Mouse (Mus musculus) left cerebral cortex, postnatal 10 days (tissue): ENCODE measurements around the gene Jph4. TPM values are rescaled to one million over a fixed set of nuclear protein-coding genes. Genes with fewer than 3 reads are reported as not detected.

Source experiments
- DNase-seq, 2 experiments: peaks; one replicate each; pipeline ENCODE4 v3.0.0; 2021 to 2022; ENCODE audit warnings: low spot score in 2 of 2, mixed read lengths in 1 of 2; ENCODE audit errors: extremely low spot score in 1 of 2
- intact Hi-C: fragments of 180-260 bp; cut with DNase I; formaldehyde crosslinking; loops from one replicate; pipeline ENCODE4 v1.15.1; 2025
- total RNA-seq, 2 experiments: library from RNA; stranded (reverse); gene quantifications; 2 replicates each; pipeline ENCODE4 v1.2.3; 2021

Gene Jph4
- total RNA-seq, 2 experiments from 2014 or later = 368 to 375 TPM

DNA sequence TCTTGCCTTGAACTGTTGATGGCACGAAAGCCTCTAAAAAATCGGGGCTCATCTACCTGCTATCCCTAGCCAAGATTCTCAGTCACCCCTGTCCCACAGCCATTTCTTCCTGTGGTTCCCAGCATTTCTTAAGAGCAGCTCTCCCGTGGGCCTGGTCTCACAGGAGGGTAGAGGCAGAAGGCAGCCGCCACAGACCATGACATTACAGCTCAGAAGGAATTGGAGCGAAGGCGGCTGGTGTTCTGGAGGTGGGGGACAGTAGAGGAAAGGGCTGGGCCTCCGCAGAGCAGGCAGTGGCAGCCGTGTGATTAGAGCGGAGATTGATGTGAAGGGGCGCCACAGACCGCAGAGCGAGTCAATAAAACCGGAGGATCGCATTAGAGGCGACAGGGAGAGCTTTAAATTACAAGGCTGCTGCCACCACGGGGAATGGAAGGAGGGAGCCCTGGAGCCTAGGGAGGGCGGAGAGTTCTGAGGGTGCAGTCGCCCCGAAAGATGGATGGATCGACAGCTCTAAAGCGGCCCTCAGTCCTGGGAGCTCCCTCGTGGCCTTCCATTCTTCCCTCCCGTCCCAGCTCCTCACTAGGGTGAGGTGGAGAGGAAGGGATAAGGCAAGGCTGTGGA lies 38.3 kb downstream of the Jph4 start:
- DNase-seq = no peak
- intact Hi-C loops = loop anchor here (5.0 kb wide), 1 partner anchor 51 kb away; no protein-coding TSS in a partner anchor

DNA sequence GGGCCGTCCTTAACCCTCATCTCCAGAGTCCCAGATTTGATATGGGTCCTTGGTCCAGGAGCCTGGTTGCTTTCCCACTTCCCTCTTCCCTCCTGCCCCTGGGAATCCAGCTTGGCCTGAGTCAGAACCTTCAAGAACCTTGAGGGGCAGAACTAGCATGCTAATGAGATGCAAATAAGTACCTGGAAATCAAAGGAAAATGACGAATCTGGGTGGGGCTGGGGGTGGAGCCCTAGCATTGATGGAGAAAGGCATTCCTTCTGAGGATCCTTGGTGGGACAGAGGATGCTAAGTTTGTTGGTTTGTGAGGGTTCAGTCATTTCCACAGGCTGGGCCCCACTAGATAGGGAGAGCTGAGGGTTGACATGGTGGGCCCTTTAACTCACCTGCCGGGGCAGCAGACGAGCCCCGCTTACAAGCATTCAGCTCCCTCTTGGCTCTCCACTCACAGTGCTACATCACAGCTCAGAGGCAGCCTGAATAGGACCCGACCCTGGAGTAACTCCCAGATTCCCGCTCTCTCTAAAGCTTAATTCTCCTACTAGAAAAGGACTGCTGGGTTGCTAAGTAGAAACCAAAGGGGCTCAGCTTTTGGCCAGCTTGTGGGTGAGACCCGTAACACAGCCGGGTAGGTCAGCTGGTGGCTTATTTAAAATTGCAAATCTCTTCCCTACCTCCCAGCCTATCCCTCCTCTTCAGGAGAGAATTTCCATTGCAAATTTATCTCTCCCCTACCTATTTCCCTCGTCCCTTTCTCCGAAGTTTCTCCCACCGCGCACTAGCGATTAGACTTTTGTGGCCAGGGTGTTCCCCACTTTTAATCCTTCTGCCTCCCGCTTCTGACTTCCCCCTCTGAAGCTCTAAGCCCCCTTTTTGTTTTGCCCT lies 39.0 kb downstream of the Jph4 start:
- intact Hi-C loops = loop anchor here (5.0 kb wide), 1 partner anchor 50 kb away; no protein-coding TSS in a partner anchor
- no peak for DNase-seq

DNA sequence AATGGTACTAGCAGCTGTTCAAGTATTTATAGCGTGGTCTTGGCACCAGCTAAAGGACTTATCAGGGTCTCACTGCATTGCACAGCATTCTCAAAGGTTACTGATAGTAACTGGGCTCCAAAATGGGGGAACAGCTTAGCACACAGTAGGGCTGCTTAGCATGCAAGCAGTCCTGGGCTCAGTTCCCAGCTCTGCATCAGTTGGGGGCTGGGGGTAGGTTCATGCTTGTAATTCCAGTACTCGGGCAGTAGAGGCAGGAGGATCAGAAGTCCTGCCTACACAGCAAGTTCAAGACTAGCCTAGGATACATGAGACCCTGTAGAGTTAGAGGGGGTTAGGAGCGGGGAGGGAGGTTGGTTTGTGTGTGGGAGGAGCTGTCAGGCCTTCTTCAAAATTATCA lies 39.8 kb downstream of the Jph4 start:
- DNase-seq = no peak
- intact Hi-C loops = loop anchor here (5.0 kb wide), 1 partner anchor 50 kb away; no protein-coding TSS in a partner anchor

DNA sequence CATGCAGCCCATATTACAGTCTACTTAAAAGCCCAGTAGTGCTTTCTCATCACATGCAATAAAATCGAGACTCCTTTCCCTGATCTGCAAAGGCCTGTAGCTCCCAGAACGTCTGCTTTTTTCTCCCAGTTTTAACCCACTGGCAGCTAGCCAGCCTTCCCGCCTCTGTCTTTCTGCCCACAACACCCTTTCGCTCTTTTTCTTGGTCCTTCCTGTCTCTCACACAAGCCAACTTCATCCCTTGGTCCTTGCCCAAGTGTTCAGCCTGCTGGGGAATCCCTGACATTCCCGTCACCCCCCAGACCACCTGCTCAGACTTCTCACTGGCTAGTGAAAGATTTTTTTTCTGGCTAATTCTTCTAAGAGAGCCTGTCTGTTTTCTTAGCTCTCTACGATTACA lies 40.5 kb downstream of the Jph4 start:
- intact Hi-C loops = loop anchor here (5.0 kb wide), 1 partner anchor 49 kb away; no protein-coding TSS in a partner anchor
- DNase-seq = peak; percentile 65 to 77

DNA sequence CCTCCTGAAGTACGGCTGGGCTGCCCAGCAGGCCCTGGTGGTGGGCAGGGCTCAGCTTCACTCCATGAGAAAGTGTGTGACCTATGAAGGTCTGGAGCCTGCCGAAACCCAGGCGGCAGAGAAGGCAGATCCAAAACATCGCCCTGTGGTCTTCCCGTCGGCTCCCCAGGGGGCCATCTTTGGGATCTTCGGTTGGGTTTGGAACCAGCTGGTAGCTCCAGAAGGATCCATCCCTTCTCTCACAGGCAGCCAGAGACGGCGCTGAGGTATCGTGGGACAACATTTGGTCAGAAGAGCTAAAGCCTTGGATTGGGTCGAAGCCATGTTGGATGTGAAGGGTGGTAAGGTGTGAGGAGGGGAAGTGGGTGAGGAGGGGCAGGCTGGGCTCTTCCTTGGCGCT lies 42.3 kb downstream of the Jph4 start:
- intact Hi-C loops = no loop called here
- DNase-seq = no peak

DNA sequence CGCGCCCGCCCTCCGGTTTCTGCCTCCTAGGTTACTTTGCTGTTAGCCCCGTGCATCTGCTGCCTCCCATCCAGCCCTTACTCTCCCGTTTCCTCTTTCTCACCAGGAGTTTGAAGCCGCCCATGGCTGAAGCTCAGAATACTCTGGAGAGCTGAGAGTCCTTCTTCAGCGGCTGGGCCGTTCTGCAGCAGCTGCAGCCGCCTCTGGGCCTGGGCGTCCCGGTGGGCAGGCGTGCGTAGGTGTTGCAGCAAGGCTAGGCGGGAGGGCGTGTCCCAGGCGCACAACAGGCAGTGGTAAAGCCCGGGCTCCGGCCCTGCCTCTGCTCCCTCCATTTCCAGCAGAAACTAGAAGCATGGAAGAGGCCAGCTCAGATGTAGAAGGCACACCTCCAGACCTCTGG lies 45.0 kb downstream of the Jph4 start:
- intact Hi-C loops = no loop called here
- no peak for DNase-seq

DNA sequence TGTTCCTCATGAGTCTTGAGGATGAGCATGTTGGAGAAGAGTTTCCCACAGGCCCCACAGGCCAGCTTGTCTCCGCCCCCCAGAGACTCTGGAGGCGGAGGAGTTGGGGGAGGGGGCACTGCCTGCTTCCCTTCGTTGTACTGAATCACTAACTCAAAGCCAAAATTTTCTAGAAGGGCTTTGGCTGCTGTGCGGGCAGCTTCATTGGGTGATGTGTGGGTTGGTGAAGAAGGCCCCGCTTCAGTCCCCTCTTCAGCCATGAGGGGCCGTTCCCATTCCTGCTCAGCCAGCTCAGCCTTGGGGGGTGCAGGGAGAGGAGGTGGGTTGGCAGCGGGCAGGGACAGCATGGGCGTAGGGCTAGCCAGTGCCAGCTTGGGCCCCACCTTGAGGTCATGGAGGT lies 50.7 kb downstream of the Jph4 start:
- no peak for DNase-seq
- intact Hi-C loops = no loop called here

DNA sequence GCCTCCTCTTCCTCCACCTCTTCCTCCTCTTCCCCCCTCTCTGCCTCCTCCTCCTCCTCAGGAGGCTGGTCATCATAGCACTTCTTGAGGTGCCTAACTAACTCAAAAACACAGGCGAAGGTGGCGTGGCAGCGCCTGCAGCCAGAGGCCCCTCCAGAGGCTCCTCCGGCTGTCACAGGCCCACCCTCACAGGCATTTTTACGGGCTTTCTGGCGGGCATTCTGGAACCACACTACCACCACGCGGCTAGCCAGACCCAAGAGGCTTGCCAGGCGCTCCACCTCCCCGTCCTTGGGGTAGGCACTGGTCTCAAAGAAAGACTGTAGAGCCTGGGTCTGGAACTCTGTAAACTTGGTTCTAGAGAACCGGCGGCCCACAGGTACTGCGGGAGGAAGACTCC lies 51.3 kb downstream of the Jph4 start:
- no peak for DNase-seq
- intact Hi-C loops = no loop called here

DNA sequence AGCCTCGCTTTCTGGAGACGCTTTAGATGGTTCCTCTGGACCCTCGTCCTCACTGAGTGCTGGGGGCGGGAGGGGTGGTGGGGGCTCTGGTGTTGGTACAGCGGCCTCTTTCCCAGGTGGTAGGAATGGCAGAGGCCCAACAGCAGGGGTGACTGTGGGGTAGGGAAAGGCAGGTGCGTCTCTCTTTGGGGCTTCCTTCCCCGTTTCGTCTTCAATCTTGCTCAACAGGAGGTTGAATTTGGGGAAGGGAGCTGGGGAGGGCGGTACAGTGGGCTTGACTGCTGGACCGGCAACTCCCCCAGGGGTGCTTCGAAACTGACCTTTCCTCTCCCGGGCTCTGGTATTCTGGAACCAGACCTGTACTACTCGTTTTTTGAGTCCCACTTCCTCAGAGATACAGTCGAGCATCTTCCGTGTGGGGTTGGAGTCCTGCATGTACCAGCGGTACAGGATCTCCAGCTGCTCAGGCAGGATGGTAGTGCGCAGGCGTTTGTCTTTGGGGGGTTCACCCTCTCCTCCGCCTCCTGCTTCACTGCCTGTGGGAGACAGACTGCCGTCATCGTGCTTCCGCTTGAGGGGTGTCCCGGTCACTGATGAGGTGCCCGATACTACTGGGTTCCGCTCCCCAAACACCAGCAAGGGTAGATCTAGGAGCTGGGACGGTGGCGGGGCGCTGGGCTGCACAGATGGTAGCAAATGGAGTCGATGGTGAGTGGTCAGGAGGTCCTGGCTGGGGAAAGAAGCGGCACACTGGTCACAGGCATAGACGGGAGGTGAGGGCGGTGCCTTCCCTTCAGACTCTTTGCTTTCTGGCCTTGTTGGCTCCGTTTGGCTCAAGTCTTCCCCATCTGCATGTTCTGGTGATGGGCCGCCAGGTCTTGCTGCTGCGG lies 52.0 kb downstream of the Jph4 start:
- no peak for DNase-seq
- intact Hi-C loops = loop anchor here (5.0 kb wide), 1 partner anchor 37 kb away; no protein-coding TSS in a partner anchor

DNA sequence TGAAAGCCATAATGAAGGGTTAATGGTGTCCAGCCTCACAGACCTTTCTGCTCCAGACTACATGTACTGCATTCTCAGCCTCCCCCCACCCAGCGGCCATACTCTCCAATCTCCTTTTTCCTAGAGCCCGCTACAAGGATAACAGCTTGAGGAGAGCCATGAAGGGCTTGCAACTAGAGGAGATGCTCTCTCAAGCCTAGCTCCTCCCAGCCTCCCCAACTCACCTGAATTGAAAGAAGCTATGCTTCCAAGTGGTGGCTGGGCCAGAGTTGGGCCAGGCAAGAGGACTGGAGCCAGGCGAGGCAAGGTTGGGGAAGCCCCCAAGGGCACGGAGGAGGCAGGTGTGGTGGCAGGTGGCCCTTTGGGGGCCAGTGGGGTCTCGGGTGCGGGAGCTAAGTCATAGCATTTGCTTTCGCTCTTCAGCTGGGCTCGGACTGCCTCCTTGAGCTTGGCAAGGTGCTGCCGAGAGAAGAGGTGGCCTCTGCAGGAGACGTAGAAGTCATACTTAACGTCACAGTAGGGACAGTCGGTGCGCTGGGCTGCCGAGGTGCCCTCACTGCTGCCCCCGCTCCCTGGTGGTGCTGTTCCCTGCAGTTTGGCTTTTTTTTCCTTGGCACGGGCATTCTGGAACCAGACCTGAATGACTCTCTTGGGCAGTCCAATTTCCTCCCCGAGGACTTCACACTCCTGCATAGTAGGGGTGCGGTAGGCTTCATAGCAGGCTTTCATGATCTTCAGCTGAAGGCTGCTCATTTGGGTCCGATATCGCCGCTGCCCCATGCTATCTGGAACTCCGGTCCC lies 53.0 kb downstream of the Jph4 start:
- intact Hi-C loops = loop anchor here (5.0 kb wide), 1 partner anchor 36 kb away; no protein-coding TSS in a partner anchor
- peak in 1 of 2 experiments; percentile 24 for DNase-seq

DNA sequence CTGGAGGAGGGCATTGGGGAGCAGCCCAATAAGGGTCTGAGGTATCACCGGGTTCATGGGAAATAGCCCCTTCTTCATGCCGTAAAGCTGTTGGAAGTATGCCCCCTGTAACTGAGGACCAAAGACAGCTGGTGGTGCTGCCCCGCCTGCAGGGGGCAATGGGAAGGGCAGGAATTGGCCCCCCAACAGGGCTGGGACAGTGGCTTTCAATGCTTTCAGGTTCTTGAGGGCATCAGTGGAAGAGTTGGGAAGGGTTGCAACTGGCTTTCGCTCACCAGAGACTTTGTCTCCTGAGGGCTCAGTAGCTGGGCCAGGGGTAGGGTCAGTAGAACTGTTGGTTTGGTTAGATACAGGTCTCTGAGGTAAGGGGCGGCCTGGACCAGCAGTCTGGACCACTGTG lies 53.6 kb downstream of the Jph4 start:
- intact Hi-C loops = loop anchor here (5.0 kb wide), 1 partner anchor 36 kb away; no protein-coding TSS in a partner anchor
- DNase-seq = no peak

DNA sequence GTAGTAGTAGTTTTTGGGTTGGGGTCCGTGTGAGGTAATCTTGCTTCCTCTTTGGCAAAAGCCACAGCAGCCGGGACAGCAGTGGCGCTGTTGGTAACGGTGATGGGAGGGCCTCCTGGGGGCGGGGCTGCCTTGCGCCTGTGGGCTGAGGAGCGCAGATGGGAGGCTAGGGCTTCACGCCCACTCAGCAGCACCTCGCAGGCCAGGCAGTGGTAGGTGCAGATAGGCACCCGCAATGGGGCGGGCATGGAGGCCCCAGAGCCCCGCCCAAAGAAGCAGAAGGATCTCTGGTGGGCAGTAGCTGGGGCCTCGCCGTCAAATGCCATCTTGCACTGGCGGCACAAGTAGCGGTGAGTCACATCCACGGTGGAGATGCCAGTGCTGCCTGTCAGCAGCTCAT lies 54.1 kb downstream of the Jph4 start:
- DNase-seq = peak in 1 of 2 experiments; percentile 61
- intact Hi-C loops = loop anchor here (5.0 kb wide), 1 partner anchor 35 kb away; no protein-coding TSS in a partner anchor

DNA sequence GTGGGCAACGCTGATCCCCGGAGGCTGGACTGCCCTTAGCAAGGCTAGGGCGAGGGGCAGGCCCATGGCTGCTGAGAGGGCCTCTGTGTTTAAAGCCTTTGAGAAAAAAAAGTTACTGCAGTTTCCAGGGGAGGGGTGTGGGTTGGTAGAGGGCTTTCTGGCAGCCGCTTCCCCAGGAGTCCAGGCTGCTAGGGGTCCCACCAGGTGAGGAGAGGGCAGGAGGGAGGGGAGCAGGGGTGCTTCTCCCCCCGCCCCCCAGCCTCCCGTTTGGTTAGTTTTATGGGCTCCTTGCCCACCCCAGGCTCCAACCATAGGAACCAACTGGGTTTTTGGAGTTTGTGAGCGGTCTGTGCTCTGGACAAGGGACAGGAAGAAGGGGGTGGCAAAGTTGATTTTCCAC lies 54.9 kb downstream of the Jph4 start:
- peak in 1 of 2 experiments; percentile 20 for DNase-seq
- intact Hi-C loops = loop anchor here (5.0 kb wide), 1 partner anchor 35 kb away; no protein-coding TSS in a partner anchor

DNA sequence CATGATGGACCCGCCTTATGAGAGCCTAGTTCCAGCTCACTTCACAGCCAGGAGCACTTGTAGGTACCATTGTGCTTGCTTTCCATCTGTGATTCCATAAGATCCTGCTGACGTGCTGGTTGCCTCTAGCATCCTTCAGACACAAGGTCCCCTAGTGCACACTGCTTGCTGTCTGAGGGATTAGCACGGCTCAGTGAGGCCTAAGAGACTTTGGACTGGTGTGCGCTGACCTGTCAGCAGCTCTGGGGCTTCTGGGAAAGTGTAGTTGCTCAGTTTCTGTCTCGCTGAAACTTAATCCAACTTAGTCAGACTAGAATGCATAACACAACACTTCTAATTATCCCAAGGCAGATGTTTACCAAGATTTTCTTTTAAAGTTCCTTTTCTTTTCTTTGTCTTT lies 56.8 kb downstream of the Jph4 start:
- intact Hi-C loops = loop anchor here (5.0 kb wide), 1 partner anchor 33 kb away; no protein-coding TSS in a partner anchor
- DNase-seq = no peak

DNA sequence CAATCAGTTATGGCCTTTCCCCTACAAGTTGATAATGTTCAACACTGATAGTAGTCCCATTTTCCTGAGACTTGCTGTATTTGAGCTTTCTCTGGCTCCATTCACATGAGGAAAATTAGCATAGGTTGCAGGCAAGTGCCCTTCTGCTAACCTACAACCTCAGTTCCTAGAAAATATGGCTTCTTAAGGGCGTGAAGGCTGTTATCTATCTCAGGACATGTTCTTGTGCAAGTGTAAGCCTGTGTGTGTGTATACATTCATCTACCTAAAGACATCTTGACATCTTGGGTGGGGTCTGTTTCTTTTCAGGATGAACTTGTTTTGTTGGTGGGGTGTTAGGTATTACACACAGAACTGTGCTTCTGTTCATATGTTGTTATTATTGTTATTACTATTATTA lies 57.7 kb downstream of the Jph4 start:
- intact Hi-C loops = no loop called here
- no peak for DNase-seq
